Mouse (Mus musculus) limb, embryonic 14.5 days (tissue): ENCODE data around the gene Ache. TPM values are rescaled to one million over a fixed set of nuclear protein-coding genes. Genes with fewer than 3 reads are reported as not detected.

Source experiments
- ATAC-seq: fragments of 200-750 bp; cut with Nextera tagmentation; 2 replicates; pipeline ENCODE4 v1.8.0; 2017; ENCODE audit warnings: low read depth, moderate number of reproducible peaks, moderate TSS enrichment; ENCODE audit not compliant: low FRiP score
- DNase-seq: peaks from one replicate; pipeline ENCODE4 v3.0.0-alpha.2; 2015; ENCODE audit warnings: low spot score
- H3K27ac ChIP-seq: fragments of 300-500 bp; sonication (generic); replicated peaks from 2 replicates; pipeline ENCODE4 v1.5.1; 2014; ENCODE audit warnings: low read depth, mild to moderate bottlenecking, low read length, moderate library complexity, mixed read lengths
- H3K27me3 ChIP-seq: fragments of 300-500 bp; sonication (generic); 2 replicates; pipeline ENCODE4 v1.6.1; 2014; ENCODE audit warnings: low read length, mixed read lengths; ENCODE audit not compliant: control insufficient read depth, insufficient read depth
- H3K36me3 ChIP-seq: fragments of 300-500 bp; sonication (generic); 2 replicates; pipeline ENCODE4 v1.6.1; 2014; ENCODE audit warnings: mild to moderate bottlenecking, low read length, moderate library complexity, mixed read lengths; ENCODE audit not compliant: control insufficient read depth, insufficient read depth
- H3K4me1 ChIP-seq: fragments of 300-500 bp; sonication (generic); 2 replicates; pipeline ENCODE4 v1.6.1; 2014; ENCODE audit warnings: antibody characterized with exemption, low read length, mixed read lengths; ENCODE audit not compliant: control insufficient read depth, insufficient read depth
- H3K4me2 ChIP-seq: fragments of 300-500 bp; sonication (generic); replicated peaks from 2 replicates; pipeline ENCODE4 v1.6.1; 2014; ENCODE audit warnings: low read depth, mild to moderate bottlenecking, low read length, moderate library complexity; ENCODE audit not compliant: severe bottlenecking
- H3K4me3 ChIP-seq: fragments of 300-500 bp; sonication (generic); replicated peaks from 2 replicates; pipeline ENCODE4 v1.5.1; 2014; ENCODE audit warnings: low read length
- H3K9ac ChIP-seq: fragments of 300-500 bp; sonication (generic); 2 replicates; pipeline ENCODE4 v1.6.1; 2014; ENCODE audit warnings: mild to moderate bottlenecking, low read depth, low read length, moderate library complexity; ENCODE audit not compliant: severe bottlenecking
- H3K9me3 ChIP-seq: fragments of 300-500 bp; sonication (generic); 2 replicates; pipeline ENCODE4 v1.6.1; 2016; ENCODE audit warnings: low read length; ENCODE audit not compliant: control insufficient read depth
- POLR2A ChIP-seq: fragments of 200-500 bp; IDR thresholded peaks from 2 replicates; pipeline ENCODE4 v1.8.0; 2012; ENCODE audit warnings: inconsistent platforms, mild to moderate bottlenecking, moderate library complexity, borderline replicate concordance; ENCODE audit not compliant: insufficient read depth, insufficient read length; ENCODE audit errors: extremely low read depth
- WGBS: fragments of 180-500 bp; shearing (Covaris S2); extraction: QIAGEN DNeasy Blood & Tissue Kit; methylation state at CpG from one replicate; pipeline ENCODE4 v1.1.7; 2014; 5-methylcytosine and 5-hydroxymethylcytosine counted together
- polyA plus RNA-seq, 2 experiments: library from polyadenylated mRNA; depleted of rRNA in 1 of 2; stranded (reverse) in 1 of 2; unstranded in 1 of 2; fragments of >200 nt; fragmentation: Nextera tagmentation in 1 of 2; extraction: Ambion mirVana in 1 of 2; gene quantifications; 2 replicates each; pipeline versions ENCODE4 v1.2.1 to v1.2.3; 2012 to 2014

Gene Ache
- polyA plus RNA-seq, 2 experiments, result 21.8 TPM

DNA sequence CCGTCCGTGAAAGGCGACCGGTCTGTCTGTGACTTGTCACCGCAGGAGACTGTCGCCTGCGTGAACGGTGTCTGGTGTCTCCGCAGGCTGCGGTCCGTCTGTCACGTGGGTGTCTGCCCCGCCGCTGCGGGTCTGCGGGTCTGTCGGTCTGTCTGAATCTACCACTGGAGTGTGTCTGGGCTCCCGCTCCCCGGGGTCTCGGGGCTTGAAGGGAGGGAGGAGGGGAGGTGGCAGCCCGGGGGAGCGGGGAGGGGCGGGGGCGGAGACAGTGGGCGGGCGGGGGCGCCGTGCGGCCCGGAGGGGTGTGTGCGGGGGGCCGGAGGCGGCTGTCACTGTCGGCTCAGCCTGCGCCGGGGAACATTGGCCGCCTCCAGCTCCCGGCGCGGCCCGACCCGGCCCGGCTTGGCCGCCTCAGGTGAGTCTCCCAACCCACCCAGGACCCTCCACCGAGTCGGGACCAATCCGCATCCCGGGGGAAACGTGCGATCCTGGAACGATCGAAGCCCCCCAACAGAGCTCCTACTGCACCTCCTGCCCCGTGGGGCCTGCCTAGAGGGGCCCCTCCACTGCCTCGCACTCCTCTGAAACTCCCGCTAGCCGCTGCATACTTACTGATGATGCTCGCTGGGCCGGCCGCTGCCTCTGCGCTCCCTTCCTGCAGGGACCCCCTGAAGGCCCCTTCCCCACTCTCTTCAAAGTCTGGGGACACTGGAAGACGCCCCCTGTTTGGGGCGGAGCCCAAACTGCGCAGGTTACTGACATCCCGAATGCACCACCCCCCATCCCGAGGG is 829 bp downstream of the Ache start:
- WGBS, result under 1% methylated on average over 38 of the region's 65 CpGs
- Histone ChIP-seq H3K36me3 (no peaks in the 10 kb centered on the region), H3K9me3 (no peaks in the 10 kb centered on the region), H3K4me3 (peak overlapping the region; percentile 42), H3K4me2 (peak overlapping the region; percentile 82), H3K9ac (peak overlapping the region; percentile 45), H3K4me1 (peaks cover 22% of the 10 kb centered on the region), H3K27ac (no peak overlapping the region), H3K27me3 (peaks cover 58% of the 10 kb centered on the region)
- TF ChIP-seq POLR2A, result no peak
- DNase-seq (no peak), ATAC-seq (no peak)

- Histone ChIP-seq H3K4me3 (peak overlapping the region; percentile 42), H3K9ac (peak overlapping the region; percentile 13; the same call in 1 of the 2 replicates), H3K27me3 (peaks cover 58% of the 10 kb centered on the region), H3K4me2 (peak overlapping the region; percentile 82), H3K4me1 (peaks cover 25% of the 10 kb centered on the region), H3K36me3 (no peaks in the 10 kb centered on the region), H3K9me3 (no peaks in the 10 kb centered on the region), H3K27ac (no peak overlapping the region)
- peak; percentile 44 for DNase-seq
- TF ChIP-seq POLR2A, result no peak
- ATAC-seq, result peak; percentile 7; the same call in 1 of the 2 replicates
- 2% methylated on average over 20 of the region's 25 CpGs for WGBS
Measured at GRCm38 (mm10) chr5:137288999-137289470, 1.7 kb downstream of the Ache start.

DNA sequence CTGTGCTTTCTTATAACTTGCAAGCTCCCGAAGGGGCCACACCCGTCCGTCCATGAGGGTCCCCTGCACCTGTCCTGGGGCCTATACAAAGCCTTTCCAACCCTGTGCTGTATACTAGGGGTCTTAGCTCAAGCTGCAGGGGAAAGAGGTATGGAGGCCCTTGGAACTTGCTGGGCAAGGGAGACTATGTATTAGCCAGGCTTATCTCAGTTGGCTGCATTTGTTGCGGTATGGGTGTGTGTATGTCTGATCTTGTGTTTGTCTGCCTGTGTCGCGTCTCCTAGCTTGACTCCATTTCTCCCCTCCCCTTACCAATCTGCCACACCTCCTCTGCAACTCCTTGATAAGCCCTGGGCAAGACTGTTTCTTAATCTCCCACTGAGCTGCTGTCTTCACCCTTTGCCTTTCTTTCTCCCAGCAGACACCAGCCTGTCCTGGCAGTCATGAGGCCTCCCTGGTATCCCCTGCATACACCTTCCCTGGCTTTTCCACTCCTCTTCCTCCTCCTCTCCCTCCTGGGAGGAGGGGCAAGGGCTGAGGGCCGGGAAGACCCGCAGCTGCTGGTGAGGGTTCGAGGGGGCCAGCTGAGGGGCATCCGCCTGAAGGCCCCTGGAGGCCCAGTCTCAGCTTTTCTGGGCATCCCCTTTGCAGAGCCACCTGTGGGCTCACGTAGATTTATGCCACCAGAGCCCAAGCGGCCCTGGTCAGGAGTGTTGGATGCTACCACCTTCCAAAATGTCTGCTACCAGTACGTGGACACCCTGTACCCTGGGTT is 2.5 kb downstream of the Ache start:
- WGBS, result 52% methylated on average over 12 of the region's 13 CpGs
- no peak for DNase-seq
- no peak for TF ChIP-seq POLR2A

GRCm38 (mm10) chr5:137290677-137291076 is 3.4 kb downstream of the Ache start:
- ATAC-seq (no peak), DNase-seq (no peak)
- H3K27me3 ChIP-seq, result peaks cover 58% of the 10 kb centered on the region
- 31% methylated on average over 11 of the region's 15 CpGs for WGBS
- H3K4me1 ChIP-seq, result peaks cover 34% of the 10 kb centered on the region
- no peak overlapping the region for H3K27ac ChIP-seq
- H3K4me2 ChIP-seq, result no peak overlapping the region
- TF ChIP-seq POLR2A, result no peak
- no peak overlapping the region for H3K4me3 ChIP-seq
- H3K9ac ChIP-seq, result no peak overlapping the region
- H3K9me3 ChIP-seq, result no peaks in the 10 kb centered on the region
- H3K36me3 ChIP-seq, result peaks cover 7% of the 10 kb centered on the region

More for the DNA sequence above, 2.5 kb downstream of the Ache start:
- no peak overlapping the region for H3K4me3 ChIP-seq
- no peak overlapping the region for H3K27ac ChIP-seq
- no peak overlapping the region for H3K9ac ChIP-seq
- no peak for ATAC-seq
- no peaks in the 10 kb centered on the region for H3K9me3 ChIP-seq
- peaks cover 26% of the 10 kb centered on the region for H3K4me1 ChIP-seq
- no peak overlapping the region for H3K4me2 ChIP-seq
- no peaks in the 10 kb centered on the region for H3K36me3 ChIP-seq
- peaks cover 58% of the 10 kb centered on the region for H3K27me3 ChIP-seq

- Histone ChIP-seq H3K4me1 (peaks cover 34% of the 10 kb centered on the region), H3K9me3 (no peaks in the 10 kb centered on the region), H3K4me3 (no peak overlapping the region), H3K27ac (no peak overlapping the region), H3K4me2 (no peak overlapping the region), H3K27me3 (peaks cover 52% of the 10 kb centered on the region), H3K36me3 (peaks cover 15% of the 10 kb centered on the region), H3K9ac (no peak overlapping the region)
- DNase-seq (no peak), ATAC-seq (no peak)
- 78% methylated on average over 15 of the region's 15 CpGs for WGBS
- no peak for TF ChIP-seq POLR2A
Measured at GRCm38 (mm10) chr5:137291381-137291926, 4.1 kb downstream of the Ache start.
